Comparison of ENCODE assay signal across 20 mouse cellular contexts in genomic region chr7:70848016-70848776, GRCm38 (mm10).
DNase-seq lines count a peak whose midpoint lies in the region; ATAC-seq and TF ChIP-seq lines count a peak whose summit lies in the region.
"Had no signal": no experiment of that assay in that cellular context is flagged by ENCODE, and none has a peak within 500 bp of the region (broad histone marks: within the 10 kb centered on the region; RNA-seq: fewer than 3 reads in every experiment).

No protein-coding gene starts in this region.

- no peak overlapping the region; the same call in 1 of the 2 replicates for H3K27ac ChIP-seq in kidney, postnatal 0 days
- H3K27ac ChIP-seq in hindbrain, embryonic 14.5 days, result no peak overlapping the region
- no peak overlapping the region for H3K27ac ChIP-seq in neural tube, embryonic 14.5 days (ENCODE audit: low read depth, low read length)
- H3K27ac ChIP-seq: forebrain, embryonic 10.5 days; layer of hippocampus, adult 2 months; liver, embryonic 12.5 days; midbrain, embryonic 15.5 days had no signal

- intact Hi-C loops in heart, postnatal 14 days (cut with DNase I), result no loop called here

- WGBS in kidney, postnatal 0 days, result 40% methylated on average over 4 of the region's 4 CpGs
- 25% methylated on average over 4 of the region's 4 CpGs for WGBS in hindbrain, embryonic 14.5 days
- WGBS in neural tube, embryonic 14.5 days, result 6% methylated on average over 4 of the region's 4 CpGs

- peak; percentile 71 for DNase-seq in kidney, postnatal 0 days (ENCODE audit: low spot score)
- DNase-seq in kidney, postnatal 10 days, result no peak
- peak; percentile 61 for DNase-seq in embryo, embryonic 11 days
- DNase-seq in hindbrain, embryonic 14.5 days (ENCODE audit: low spot score), result no peak
- no peak for DNase-seq in heart, postnatal 14 days
- DNase-seq in spleen, postnatal 14 days (ENCODE audit: low spot score in 2 of 2), result no peak
- DNase-seq: adrenal gland, postnatal 10 days; cerebellum, adult 11 months; cerebellum, postnatal 36 days; gastrocnemius, postnatal 36 days; lung, embryonic 14.5 days; right cerebral cortex, postnatal 4 days had no signal

- no peak overlapping the region for H3K4me2 ChIP-seq in kidney, postnatal 0 days (ENCODE audit: low read length)
- no peak overlapping the region for H3K4me2 ChIP-seq in hindbrain, embryonic 14.5 days (replicated peaks)
- no peak overlapping the region for H3K4me2 ChIP-seq in neural tube, embryonic 14.5 days (ENCODE audit: low read depth, low read length)
- H3K4me2 ChIP-seq: heart, embryonic 11.5 days; liver, embryonic 12.5 days; lung, embryonic 14.5 days; midbrain, embryonic 15.5 days had no signal

- peak; percentile 43; the same call in 1 of the 2 replicates for ATAC-seq in kidney, postnatal 0 days (replicated peaks; ENCODE audit: low FRiP score, low read depth)
- peak; percentile 68; the same call in 1 of the 2 replicates for ATAC-seq in hindbrain, embryonic 14.5 days (ENCODE audit: low FRiP score)
- peak; percentile 95 for ATAC-seq in neural tube, embryonic 14.5 days (ENCODE audit: low read depth)
- no peak for ATAC-seq in activated CD4-positive, CD25-positive, alpha-beta regulatory T cell, adult 4 months
- ATAC-seq: intestine, postnatal 0 days; liver, embryonic 12.5 days; midbrain, embryonic 15.5 days had no signal

- 0 out of 2 replicates have a peak, but pooled peaks cover 3% of the 10 kb centered on the region for H3K4me1 ChIP-seq in kidney, postnatal 0 days (replicated peaks; ENCODE audit: insufficient read depth, low read length)
- H3K4me1 ChIP-seq in hindbrain, embryonic 14.5 days (replicated peaks; ENCODE audit: control insufficient read depth, insufficient read depth, low read length), result no peaks in the 10 kb centered on the region
- peaks cover 5% of the 10 kb centered on the region for H3K4me1 ChIP-seq in neural tube, embryonic 14.5 days (ENCODE audit: control insufficient read depth, insufficient read depth, low read length)
- H3K4me1 ChIP-seq: midbrain, embryonic 15.5 days had no signal

- no peaks in the 10 kb centered on the region for H3K27me3 ChIP-seq in kidney, postnatal 0 days (ENCODE audit: insufficient read depth, low read length)
- H3K27me3 ChIP-seq in hindbrain, embryonic 14.5 days (ENCODE audit: control insufficient read depth, insufficient read depth, low read length), result no peaks in the 10 kb centered on the region
- H3K27me3 ChIP-seq in neural tube, embryonic 14.5 days (ENCODE audit: control insufficient read depth, insufficient read depth, low read length), result no peaks in the 10 kb centered on the region
- H3K27me3 ChIP-seq: liver, embryonic 12.5 days; midbrain, embryonic 15.5 days had no signal

- no peak for TF ChIP-seq CTCF in kidney, postnatal 0 days (IDR thresholded peaks at IDR 0.05; ENCODE audit: low read depth)

- no peak overlapping the region for H3K4me3 ChIP-seq in kidney, postnatal 0 days (replicated peaks; ENCODE audit: low read depth, low read length)
- H3K4me3 ChIP-seq in hindbrain, embryonic 14.5 days (replicated peaks; ENCODE audit: low read length), result no peak overlapping the region
- H3K4me3 ChIP-seq in neural tube, embryonic 14.5 days (ENCODE audit: low read depth, low read length), result no peak overlapping the region
- H3K4me3 ChIP-seq: forebrain, embryonic 10.5 days; layer of hippocampus, adult 2 months; liver, embryonic 12.5 days; midbrain, embryonic 15.5 days had no signal

- H3K9me3 ChIP-seq in kidney, postnatal 0 days (replicated peaks; ENCODE audit: low read length), result no peaks in the 10 kb centered on the region
- H3K9me3 ChIP-seq in hindbrain, embryonic 14.5 days (ENCODE audit: control insufficient read depth, low read length), result no peaks in the 10 kb centered on the region
- no peaks in the 10 kb centered on the region for H3K9me3 ChIP-seq in neural tube, embryonic 14.5 days (ENCODE audit: control insufficient read depth, low read length)
- H3K9me3 ChIP-seq: forebrain, embryonic 10.5 days; liver, embryonic 12.5 days; midbrain, embryonic 15.5 days had no signal

- H3K9ac ChIP-seq in kidney, postnatal 0 days (ENCODE audit: low read depth, low read length), result no peak overlapping the region
- no peak overlapping the region for H3K9ac ChIP-seq in hindbrain, embryonic 14.5 days
- H3K9ac ChIP-seq in neural tube, embryonic 14.5 days (replicated peaks; ENCODE audit: low read depth, low read length), result no peak overlapping the region
- H3K9ac ChIP-seq: liver, embryonic 12.5 days; lung, embryonic 14.5 days; midbrain, embryonic 15.5 days had no signal

- H3K36me3 ChIP-seq in kidney, postnatal 0 days (ENCODE audit: insufficient read depth, low read length), result no peaks in the 10 kb centered on the region
- no peaks in the 10 kb centered on the region for H3K36me3 ChIP-seq in hindbrain, embryonic 14.5 days (replicated peaks; ENCODE audit: control insufficient read depth, insufficient read depth)
- no peaks in the 10 kb centered on the region for H3K36me3 ChIP-seq in neural tube, embryonic 14.5 days (ENCODE audit: control insufficient read depth, insufficient read depth, low read length)
- H3K36me3 ChIP-seq: forebrain, embryonic 10.5 days; liver, embryonic 12.5 days; midbrain, embryonic 15.5 days had no signal

Comparison
In these comparisons a context has a peak if more than half of its experiments do, and no peak if none do; other contexts are left out.
1. DNase-seq: peak in kidney, postnatal 0 days (single experiment) and embryo, embryonic 11 days (single experiment); none in kidney, postnatal 10 days (single experiment), hindbrain, embryonic 14.5 days (single experiment), heart, postnatal 14 days (0 of 2) and spleen, postnatal 14 days (0 of 2).